Mouse (Mus musculus): ENCODE results near the gene Npdc1. TPM values are rescaled to one million over a fixed set of nuclear protein-coding genes. Genes with fewer than 3 reads are reported as not detected.

Npdc1 gene
- polyA plus RNA-seq (2014; fragmentation: Nextera tagmentation; extraction: Ambion mirVana) = 19.5 and 20.5 TPM in 2 replicates

GRCm38 (mm10) chr2:25399051-25399450 lies at the start of gene Npdc1:
Npdc1 (plus strand) TSS chr2:25399351.
- Histone ChIP-seq H3K4me2 (no peak within 1 kb of the TSS), H3K27ac (ENCODE audit: low read depth) (no peak within 1 kb of the TSS), H3K4me3 (ENCODE audit: low read depth, low read length) (no peak within 1 kb of the TSS), H3K4me1 (ENCODE audit: insufficient read depth) (0 out of 2 replicates have a peak, but pooled peaks cover 8% of the 10 kb centered on the region), H3K27me3 (ENCODE audit: insufficient read depth, low read length) (peaks cover 89% of the 10 kb centered on the region), H3K9ac (no peak within 1 kb of the TSS), H3K9me3 (ENCODE audit: low read depth, low read length) (no peaks in the 10 kb centered on the region), H3K36me3 (ENCODE audit: insufficient read depth) (no peaks in the 10 kb centered on the region)
- WGBS = 56% methylated on average over 8 of the region's 8 CpGs
- no peak for ATAC-seq (ENCODE audit: insufficient read depth)
- DNase-seq = no peak
- no peak for TF ChIP-seq CTCF (IDR thresholded peaks at IDR 0.05; ENCODE audit: low read depth)

DNA sequence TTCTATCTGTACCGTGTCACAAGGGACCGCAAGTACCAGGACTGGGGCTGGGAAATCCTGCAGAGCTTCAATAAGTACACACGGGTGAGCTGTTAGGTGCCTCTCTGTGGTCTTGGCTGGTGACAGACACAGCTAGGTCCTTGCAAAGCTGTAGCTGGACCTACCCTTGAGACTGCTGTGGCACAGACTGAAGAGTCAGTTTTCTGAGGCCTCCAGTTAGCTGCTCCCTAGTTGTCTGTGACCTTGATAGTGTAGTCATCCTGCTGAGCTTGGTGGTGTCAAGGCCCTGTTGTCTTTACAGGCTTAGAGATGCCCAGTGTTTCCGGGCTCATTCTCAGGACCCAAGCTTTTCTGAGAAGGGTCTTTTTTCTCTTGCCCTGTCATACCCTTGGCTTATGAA lies 49.7 kb upstream of the Npdc1 start:
- peaks cover 85% of the 10 kb centered on the region for H3K36me3 ChIP-seq (ENCODE audit: insufficient read depth)

GRCm38 (mm10) chr2:25350701-25351100 lies 48.5 kb upstream of the Npdc1 start:
- DNase-seq (no peak), ATAC-seq (ENCODE audit: insufficient read depth) (no peak)
- no peak overlapping the region for H3K27ac ChIP-seq (ENCODE audit: low read depth)
- no peak overlapping the region for H3K9ac ChIP-seq
- no peak overlapping the region for H3K4me3 ChIP-seq (ENCODE audit: low read depth, low read length)
- TF ChIP-seq CTCF (IDR thresholded peaks at IDR 0.05; ENCODE audit: low read depth) = no peak
- H3K27me3 ChIP-seq (ENCODE audit: insufficient read depth, low read length) = no peaks in the 10 kb centered on the region
- WGBS = 95% methylated on average over 3 of the region's 3 CpGs
- H3K4me1 ChIP-seq (ENCODE audit: insufficient read depth) = no peaks in the 10 kb centered on the region
- no peaks in the 10 kb centered on the region for H3K9me3 ChIP-seq (ENCODE audit: low read depth, low read length)
- peaks cover 73% of the 10 kb centered on the region for H3K36me3 ChIP-seq (ENCODE audit: insufficient read depth)
- no peak overlapping the region for H3K4me2 ChIP-seq

More for the DNA sequence above, 49.7 kb upstream of the Npdc1 start:
- H3K9me3 ChIP-seq (ENCODE audit: low read depth, low read length) = no peaks in the 10 kb centered on the region
- no peak overlapping the region for H3K27ac ChIP-seq (ENCODE audit: low read depth)
- no peaks in the 10 kb centered on the region for H3K27me3 ChIP-seq (ENCODE audit: insufficient read depth, low read length)
- no peak for TF ChIP-seq CTCF (IDR thresholded peaks at IDR 0.05; ENCODE audit: low read depth)
- WGBS = 86% methylated on average over 4 of the region's 4 CpGs
- ATAC-seq (ENCODE audit: insufficient read depth) = no peak
- no peaks in the 10 kb centered on the region for H3K4me1 ChIP-seq (ENCODE audit: insufficient read depth)
- no peak for DNase-seq
- no peak overlapping the region for H3K4me2 ChIP-seq
- no peak overlapping the region for H3K9ac ChIP-seq
- no peak overlapping the region for H3K4me3 ChIP-seq (ENCODE audit: low read depth, low read length)

DNA sequence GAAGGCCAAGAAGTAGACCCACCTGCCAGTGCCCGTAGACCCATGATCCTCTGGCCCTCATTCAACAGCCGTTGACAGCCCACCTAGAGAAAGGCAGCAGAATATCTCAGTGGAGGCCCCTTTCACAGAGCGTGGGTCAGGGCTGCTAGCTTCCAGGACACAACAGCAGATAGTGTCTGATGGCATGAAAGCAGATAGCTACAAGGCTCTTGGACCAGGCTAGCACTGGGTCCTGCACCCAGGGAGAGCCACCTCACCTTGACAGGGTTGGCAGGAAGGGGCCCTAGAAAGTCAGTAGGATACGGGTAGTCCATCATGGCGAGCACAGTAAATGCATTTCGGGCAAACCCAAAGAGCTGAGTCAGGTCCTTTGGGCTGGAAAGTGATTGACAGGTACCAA lies 44.9 kb upstream of the Npdc1 start:
- WGBS = 77% methylated on average over 6 of the region's 6 CpGs
- H3K9me3 ChIP-seq (ENCODE audit: low read depth, low read length) = no peaks in the 10 kb centered on the region
- ATAC-seq (ENCODE audit: insufficient read depth) = no peak
- no peak overlapping the region for H3K27ac ChIP-seq (ENCODE audit: low read depth)
- no peaks in the 10 kb centered on the region for H3K27me3 ChIP-seq (ENCODE audit: insufficient read depth, low read length)
- DNase-seq = no peak
- H3K36me3 ChIP-seq (ENCODE audit: insufficient read depth) = peaks cover 44% of the 10 kb centered on the region
- no peak overlapping the region for H3K4me2 ChIP-seq
- no peak overlapping the region for H3K9ac ChIP-seq
- no peak for TF ChIP-seq CTCF (IDR thresholded peaks at IDR 0.05; ENCODE audit: low read depth)
- H3K4me3 ChIP-seq (ENCODE audit: low read depth, low read length) = no peak overlapping the region
- H3K4me1 ChIP-seq (ENCODE audit: insufficient read depth) = peaks cover 5% of the 10 kb centered on the region; the same call in 1 of the 2 replicates

- ATAC-seq (ENCODE audit: insufficient read depth) = no peak
- no peak for DNase-seq
- Histone ChIP-seq H3K27me3 (ENCODE audit: insufficient read depth, low read length) (no peaks in the 10 kb centered on the region), H3K36me3 (ENCODE audit: insufficient read depth) (peaks cover 30% of the 10 kb centered on the region), H3K4me2 (peak overlapping the region; percentile 91), H3K9ac (peak overlapping the region; percentile 27), H3K4me1 (ENCODE audit: insufficient read depth) (peaks cover 5% of the 10 kb centered on the region; the same call in 1 of the 2 replicates), H3K4me3 (ENCODE audit: low read depth, low read length) (peak overlapping the region; percentile 51), H3K27ac (ENCODE audit: low read depth) (no peak overlapping the region; the same call in 1 of the 2 replicates), H3K9me3 (ENCODE audit: low read depth, low read length) (no peaks in the 10 kb centered on the region)
- TF ChIP-seq CTCF (IDR thresholded peaks at IDR 0.05; ENCODE audit: low read depth) = no peak
- WGBS = 35% methylated on average over 18 of the region's 18 CpGs
Observed at GRCm38 (mm10) chr2:25355419-25356066, 43.6 kb upstream of the Npdc1 start.

- TF ChIP-seq CTCF (IDR thresholded peaks at IDR 0.05; ENCODE audit: low read depth) = no peak
- Histone ChIP-seq H3K36me3 (ENCODE audit: insufficient read depth) (peaks cover 21% of the 10 kb centered on the region), H3K4me3 (ENCODE audit: low read depth, low read length) (peak within 1 kb of the TSS; percentile 51), H3K4me2 (peak within 1 kb of the TSS; percentile 91), H3K27me3 (ENCODE audit: insufficient read depth, low read length) (no peaks in the 10 kb centered on the region), H3K9ac (peak within 1 kb of the TSS; percentile 27), H3K9me3 (ENCODE audit: low read depth, low read length) (no peaks in the 10 kb centered on the region), H3K4me1 (ENCODE audit: insufficient read depth) (peaks cover 5% of the 10 kb centered on the region; the same call in 1 of the 2 replicates), H3K27ac (ENCODE audit: low read depth) (no peak within 1 kb of the TSS; the same call in 1 of the 2 replicates)
- 1% methylated on average over 13 of the region's 13 CpGs for WGBS
- peak; percentile 68 for ATAC-seq (ENCODE audit: insufficient read depth)
- peak; percentile 92 for DNase-seq
Observed at GRCm38 (mm10) chr2:25356208-25357079, 42.7 kb upstream of the Npdc1 start, which contains the start of gene Dpp7. Dpp7 (minus strand) TSS chr2:25356359.

DNA sequence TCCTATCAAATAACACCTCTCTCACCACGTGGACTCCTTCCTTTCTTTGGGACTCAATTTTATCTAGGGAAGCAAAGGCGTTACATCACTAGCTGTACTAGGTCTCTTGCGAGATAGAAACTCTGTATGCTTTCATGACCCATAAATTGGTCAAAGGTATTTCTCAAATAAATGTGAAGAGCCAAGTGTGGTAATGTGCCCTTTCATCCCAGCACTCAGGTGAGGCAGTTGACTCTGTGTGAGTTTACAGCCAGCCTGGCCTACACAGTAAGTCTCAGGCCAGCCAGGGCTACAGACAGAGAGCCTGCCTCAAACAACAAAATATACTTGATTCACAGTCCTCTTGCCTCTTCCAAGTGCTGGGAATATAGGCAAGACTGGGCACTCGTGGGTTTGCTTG lies 39.3 kb upstream of the Npdc1 start:
- TF ChIP-seq CTCF (IDR thresholded peaks at IDR 0.05; ENCODE audit: low read depth) = no peak
- peaks cover 6% of the 10 kb centered on the region; the same call in 1 of the 2 replicates for H3K4me1 ChIP-seq (ENCODE audit: insufficient read depth)
- 70% methylated on average over 4 of the region's 4 CpGs for WGBS
- no peaks in the 10 kb centered on the region for H3K9me3 ChIP-seq (ENCODE audit: low read depth, low read length)
- ATAC-seq (ENCODE audit: insufficient read depth) (no peak), DNase-seq (no peak)
- no peak overlapping the region for H3K4me2 ChIP-seq
- no peaks in the 10 kb centered on the region for H3K36me3 ChIP-seq (ENCODE audit: insufficient read depth)
- no peak overlapping the region for H3K27ac ChIP-seq (ENCODE audit: low read depth)
- no peak overlapping the region for H3K4me3 ChIP-seq (ENCODE audit: low read depth, low read length)
- H3K9ac ChIP-seq = no peak overlapping the region
- H3K27me3 ChIP-seq (ENCODE audit: insufficient read depth, low read length) = 0 out of 2 replicates have a peak, but pooled peaks cover 3% of the 10 kb centered on the region
